Mouse (Mus musculus) bone marrow, adult 2 months (tissue): ENCODE data around the gene Dock8.

Experiments
- CTCF ChIP-seq: fragments of 200-500 bp; IDR thresholded peaks from 2 replicates; pipeline ENCODE4 v1.5.1; 2011; ENCODE audit warnings: low read length, control low read depth; ENCODE audit not compliant: control insufficient read depth, insufficient read depth
- POLR2A ChIP-seq: fragments of 200-500 bp; IDR thresholded peaks from 2 replicates; pipeline ENCODE4 v1.6.1; 2011; ENCODE audit warnings: low read depth, mild to moderate bottlenecking, control low read depth, low read length, borderline replicate concordance; ENCODE audit not compliant: control insufficient read depth

DNA sequence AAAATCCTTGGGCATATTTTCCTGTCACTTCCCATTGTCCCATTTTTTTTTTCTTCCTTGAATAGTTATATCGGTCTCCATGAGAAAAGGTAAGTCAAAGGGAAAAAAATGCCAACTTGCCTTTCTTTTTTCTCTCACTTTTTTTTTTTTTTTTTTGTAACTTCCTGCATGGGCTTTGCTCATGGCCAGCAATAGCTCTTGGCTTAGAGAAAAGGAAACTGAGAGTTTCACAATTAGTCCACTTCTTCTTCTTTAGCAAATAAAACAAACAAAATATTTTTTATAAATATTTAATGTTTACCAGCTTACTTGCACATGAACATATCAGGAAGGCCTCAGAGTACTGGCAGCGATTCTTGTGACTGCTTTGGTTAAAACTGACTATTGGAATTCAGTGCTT lies 33.1 kb upstream of the Dock8 start:
- TF ChIP-seq POLR2A (no peak), CTCF (no peak)
